Mouse (Mus musculus) heart, adult 10 weeks (tissue): ENCODE results near the gene Cul5. TPM values are rescaled to one million over a fixed set of nuclear protein-coding genes. Genes with fewer than 3 reads are reported as not detected.

Experiments used
- polyA plus RNA-seq: library from polyadenylated mRNA; stranded (reverse); fragments of 350-450 nt; fragmentation: Illumina TruSeq; extraction: RNeasy Lipid Tissue Mini Kit (QIAGEN cat#74804); gene quantifications from one replicate; pipeline ENCODE4 v1.2.3, GENCODE M21; 2014; ENCODE audit warnings: low read depth, low replicate concordance

Gene Cul5
- polyA plus RNA-seq: 25.5 TPM

DNA sequence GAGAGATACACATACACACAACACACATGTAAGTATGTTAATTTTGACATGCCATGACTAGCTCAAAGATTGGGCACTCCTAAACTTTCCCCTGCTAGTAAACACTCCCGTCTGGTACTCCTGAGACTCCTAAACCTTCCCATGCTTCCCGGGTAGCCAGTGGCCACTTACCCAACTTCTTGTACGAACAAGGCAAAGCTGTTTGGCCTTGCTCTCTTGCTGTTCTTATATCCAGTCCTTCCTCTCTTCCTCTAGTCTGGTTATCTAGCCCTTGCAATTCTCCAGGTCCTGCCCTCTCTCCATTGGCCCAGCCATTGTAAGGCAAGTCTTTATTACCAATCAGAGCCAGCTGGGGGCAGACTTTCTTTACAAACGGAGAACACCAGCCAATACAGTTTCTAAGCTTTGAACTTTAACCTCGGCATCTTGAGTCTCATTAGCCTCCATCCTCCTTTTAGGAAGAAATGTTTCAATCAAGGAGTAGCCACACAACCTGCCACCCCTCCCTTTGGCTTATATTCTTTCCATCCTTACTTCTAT is at the start of gene Cul5:
Gene Cul5 (minus strand): TSS at position 335 of the 540 bp plus-strand sequence.

DNA sequence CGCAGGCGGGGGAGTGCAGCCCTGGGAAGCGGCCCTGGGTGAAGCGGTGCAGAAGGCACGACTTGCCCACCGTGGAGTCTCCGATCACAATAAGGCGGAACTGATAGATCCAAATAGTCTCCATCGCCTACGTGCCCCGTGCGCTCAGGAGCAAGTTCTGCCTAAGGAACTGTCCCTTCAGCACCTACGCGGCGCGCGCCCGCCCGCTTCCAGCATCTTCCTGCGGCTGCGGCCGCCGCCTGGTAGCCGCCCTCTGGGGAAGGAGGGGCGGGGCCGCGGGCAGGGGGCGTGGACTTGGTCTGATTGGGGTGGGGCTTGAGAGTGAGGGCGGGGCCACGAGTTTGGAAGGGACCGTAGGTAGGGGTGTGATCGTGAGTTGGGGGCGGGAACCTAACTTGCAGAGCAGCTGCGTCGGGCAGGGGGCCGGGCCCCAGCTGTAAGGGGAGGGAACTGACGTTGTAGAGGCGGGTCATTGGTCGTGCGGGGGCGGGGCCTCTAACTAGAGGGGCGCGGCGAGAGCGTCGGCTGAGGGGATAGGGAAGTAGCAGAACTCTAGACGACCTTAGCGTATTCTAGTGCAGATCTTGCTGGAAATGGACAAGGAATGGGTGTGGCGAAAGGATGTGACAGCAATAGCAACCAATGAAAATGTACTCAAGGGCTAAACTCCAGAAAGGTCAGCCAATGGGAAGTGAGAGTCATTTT is 36.3 kb upstream of the Cul5 start, which contains the start of gene Rab39:
Gene Rab39 (minus strand): TSS at position 241 of the 705 bp plus-strand sequence.

DNA sequence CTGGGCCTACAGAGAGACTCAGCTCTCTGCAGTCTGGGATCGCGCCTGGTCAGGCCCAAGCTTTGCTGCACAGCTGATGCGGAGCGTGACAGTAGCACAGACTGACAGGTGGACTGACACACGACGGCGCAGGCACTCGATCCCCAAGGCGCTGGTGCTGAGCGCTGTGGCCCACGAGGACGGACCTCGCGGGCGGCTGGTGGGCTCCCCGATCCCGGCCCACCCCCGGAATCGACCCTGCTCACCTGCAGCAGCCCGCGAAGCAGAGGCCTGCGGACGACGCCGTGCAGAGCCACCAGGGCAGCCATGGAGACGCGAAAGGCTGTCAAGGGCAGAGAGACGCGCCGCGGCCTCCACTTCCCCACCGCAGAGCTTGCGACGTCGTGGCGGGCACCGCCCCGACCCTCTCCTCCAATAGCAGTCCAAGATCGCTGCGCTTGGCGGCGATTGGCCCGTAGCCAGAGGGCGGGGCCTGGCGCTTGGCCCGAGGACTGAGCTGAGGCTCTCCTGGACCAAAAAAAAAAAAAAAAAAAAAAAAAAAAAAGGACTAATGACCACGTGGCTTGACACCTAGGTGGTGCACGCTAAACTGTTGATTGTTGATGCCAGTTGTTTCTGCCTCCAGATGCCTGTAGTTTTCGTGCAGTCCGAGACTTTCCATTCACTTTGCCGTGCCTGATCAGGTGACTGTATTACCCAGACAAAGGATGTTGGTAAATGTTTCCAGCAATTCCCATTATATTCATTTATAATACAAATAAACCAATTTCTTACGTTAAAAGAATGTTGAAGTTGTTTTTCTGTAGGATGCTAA is 59.6 kb downstream of the Cul5 start, which contains the start of gene Acat1:
Gene Acat1 (minus strand): TSS at position 415 of the 814 bp plus-strand sequence.

Other genes starting within 250 kb of the Cul5 start
- 5.2 TPM for gene Atm, start 133.3 kb downstream of the Cul5 start, polyA plus RNA-seq
- 4.6 TPM for gene Npat, start 133.0 kb downstream of the Cul5 start, polyA plus RNA-seq
- gene Acat1, start 59.6 kb downstream of the Cul5 start, polyA plus RNA-seq: 393 TPM
- gene Rab39, start 36.2 kb upstream of the Cul5 start, polyA plus RNA-seq: not detected
- gene Slc35f2, start 101.5 kb upstream of the Cul5 start, polyA plus RNA-seq: 0.29 TPM
- gene Sln, start 180.2 kb upstream of the Cul5 start, polyA plus RNA-seq: 237 TPM